In the genomic region with DNA sequence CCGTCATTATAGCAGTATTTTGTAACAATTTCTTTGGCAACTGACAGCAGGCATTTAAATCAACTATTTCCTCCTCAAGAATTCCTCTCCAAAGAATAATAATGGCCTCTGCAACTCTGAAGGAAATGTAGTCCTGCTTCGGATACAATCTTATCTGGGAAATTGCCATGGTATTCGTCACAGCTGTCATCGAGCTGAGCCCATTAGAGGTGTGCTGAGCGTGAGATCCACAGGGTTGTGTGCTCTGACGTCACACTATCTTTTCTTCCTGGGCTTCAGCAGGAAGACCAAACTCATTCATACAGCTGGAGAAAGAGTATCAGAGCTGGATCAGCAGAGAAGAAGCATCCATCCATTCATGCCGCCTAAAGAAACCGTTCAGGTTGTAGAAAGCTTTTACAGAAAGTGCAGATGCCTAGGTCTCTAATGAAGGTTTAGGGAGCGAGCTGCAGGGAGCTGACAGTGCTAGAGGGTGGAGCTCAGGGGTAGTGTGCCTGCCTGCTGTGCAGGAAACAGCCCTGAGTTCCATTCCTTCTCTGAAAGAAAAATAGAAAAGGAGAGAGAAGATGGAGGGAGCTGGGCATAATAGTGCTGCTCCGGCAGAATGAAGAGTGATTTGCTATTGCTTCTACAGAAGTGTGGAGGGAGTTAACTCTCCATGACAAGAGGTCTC, we compare ENCODE assay signal across 20 mouse cellular contexts. TPM values are rescaled to one million over a fixed set of nuclear protein-coding genes. Genes with fewer than 3 reads are reported as not detected.
DNase-seq lines count a peak whose midpoint lies in the region; ATAC-seq and TF ChIP-seq lines count a peak whose summit lies in the region.
"Had no signal": no experiment of that assay in that cellular context is flagged by ENCODE, and none has a peak within 500 bp of the region (broad histone marks: within the 10 kb centered on the region; RNA-seq: fewer than 3 reads in every experiment).

No protein-coding gene starts in this region.

- H3K4me1 ChIP-seq in heart, embryonic 11.5 days (ENCODE audit: control insufficient read depth, insufficient read depth, low read length): peaks cover 19% of the 10 kb centered on the region
- no peaks in the 10 kb centered on the region for H3K4me1 ChIP-seq in kidney, adult 2 months (ENCODE audit: control insufficient read depth, insufficient read depth, low read length)
- H3K4me1 ChIP-seq in E14TG2a.4 (replicated peaks; ENCODE audit: low read depth, low read length): peaks cover 18% of the 10 kb centered on the region
- H3K4me1 ChIP-seq in forebrain, postnatal 0 days (ENCODE audit: insufficient read depth): no peaks in the 10 kb centered on the region
- H3K4me1 ChIP-seq: hindbrain, embryonic 12.5 days; limb, embryonic 15.5 days; midbrain, embryonic 15.5 days had no signal

- H3K9me3 ChIP-seq in heart, embryonic 11.5 days (replicated peaks; ENCODE audit: control insufficient read depth, low read length): no peaks in the 10 kb centered on the region
- H3K9me3 ChIP-seq in E14TG2a.4 (ENCODE audit: low read length): 0 out of 2 replicates have a peak, but pooled peaks cover 5% of the 10 kb centered on the region
- no peaks in the 10 kb centered on the region for H3K9me3 ChIP-seq in forebrain, postnatal 0 days (ENCODE audit: low read length)
- H3K9me3 ChIP-seq: hindbrain, embryonic 12.5 days; limb, embryonic 15.5 days; megakaryocyte, embryonic 14.5 days; midbrain, embryonic 15.5 days had no signal

- no peak for TF ChIP-seq POLR2A in kidney, adult 2 months (IDR thresholded peaks at IDR 0.05; ENCODE audit: low read depth, low read length)

- no peaks in the 10 kb centered on the region for H3K36me3 ChIP-seq in heart, embryonic 11.5 days (ENCODE audit: control insufficient read depth, insufficient read depth, low read length)
- H3K36me3 ChIP-seq in kidney, adult 2 months (ENCODE audit: control insufficient read depth, insufficient read depth, low read length): no peaks in the 10 kb centered on the region
- H3K36me3 ChIP-seq in E14TG2a.4 (ENCODE audit: insufficient read depth, low read length): no peaks in the 10 kb centered on the region
- H3K36me3 ChIP-seq in forebrain, postnatal 0 days (ENCODE audit: insufficient read depth): no peaks in the 10 kb centered on the region
- H3K36me3 ChIP-seq: hindbrain, embryonic 12.5 days; limb, embryonic 15.5 days; midbrain, embryonic 15.5 days had no signal

- peak overlapping the region; percentile 43 for H3K4me2 ChIP-seq in heart, embryonic 11.5 days
- H3K4me2 ChIP-seq in forebrain, postnatal 0 days (ENCODE audit: low read depth): no peak overlapping the region
- H3K4me2 ChIP-seq: hindbrain, embryonic 12.5 days; limb, embryonic 15.5 days; midbrain, embryonic 15.5 days had no signal

- H3K27ac ChIP-seq in heart, embryonic 11.5 days (ENCODE audit: low read depth, low read length): peak overlapping the region; percentile 65
- no peak overlapping the region for H3K27ac ChIP-seq in kidney, adult 2 months (ENCODE audit: insufficient read depth, low read depth, low read length)
- no peak overlapping the region for H3K27ac ChIP-seq in forebrain, postnatal 0 days (ENCODE audit: low read depth, low read length)
- H3K27ac ChIP-seq: hindbrain, embryonic 12.5 days; limb, embryonic 15.5 days; midbrain, embryonic 15.5 days had no signal

- no peak for TF ChIP-seq CTCF in kidney, adult 2 months (conservative IDR thresholded peaks at IDR 0.05; ENCODE audit: insufficient read depth, insufficient read length, low read depth, low read length)
- no peak for TF ChIP-seq CTCF in E14TG2a.4 (conservative IDR thresholded peaks at IDR 0.05; ENCODE audit: low read length)
- no peak for TF ChIP-seq CTCF in forebrain, postnatal 0 days (IDR thresholded peaks at IDR 0.05; ENCODE audit: low read depth)

- no peak overlapping the region for H3K4me3 ChIP-seq in heart, embryonic 11.5 days (ENCODE audit: low read depth, low read length)
- H3K4me3 ChIP-seq in kidney, adult 2 months (ENCODE audit: insufficient read depth, low read depth, low read length): no peak overlapping the region
- H3K4me3 ChIP-seq in E14TG2a.4 (replicated peaks; ENCODE audit: low read length): peak overlapping the region; percentile 37
- H3K4me3 ChIP-seq in forebrain, postnatal 0 days (ENCODE audit: low read depth, low read length): no peak overlapping the region
- H3K4me3 ChIP-seq: hindbrain, embryonic 12.5 days; limb, embryonic 15.5 days; megakaryocyte, embryonic 14.5 days; midbrain, embryonic 15.5 days; myocyte had no signal

- no peak for DNase-seq in heart, postnatal 4 days
- DNase-seq in kidney, adult 2 months: peak; percentile 4
- no peak for DNase-seq in kidney, adult 18-20 months
- DNase-seq in R1 (ENCODE audit: low read depth, low spot score): peak; percentile 22
- DNase-seq in forebrain, postnatal 0 days: no peak
- no peak for DNase-seq in spleen, postnatal 14 days (ENCODE audit: low spot score in 2 of 2)
- DNase-seq: adrenal gland, postnatal 10 days; B cell, adult 2 months; cerebellum, adult 9-11 months; gastrocnemius, postnatal 36 days; thymus, postnatal 4 days had no signal

- WGBS in heart, embryonic 11.5 days (ENCODE audit: insufficient replicate concordance): 13% methylated on average over 10 of the region's 10 CpGs
- WGBS in kidney, adult 2 months: 55% methylated on average over 10 of the region's 10 CpGs
- 61% methylated on average over 10 of the region's 10 CpGs for WGBS in forebrain, postnatal 0 days

- H3K9ac ChIP-seq in heart, embryonic 11.5 days (ENCODE audit: low read depth, low read length): no peak overlapping the region
- no peak overlapping the region for H3K9ac ChIP-seq in forebrain, postnatal 0 days
- H3K9ac ChIP-seq: hindbrain, embryonic 12.5 days; limb, embryonic 15.5 days; midbrain, embryonic 15.5 days had no signal

- peak; percentile 87 for ATAC-seq in heart, embryonic 11.5 days (replicated peaks; ENCODE audit: insufficient number of reproducible peaks, low FRiP score, low TSS enrichment)
- no peak for ATAC-seq in forebrain, postnatal 0 days
- ATAC-seq: activated CD4-positive, CD25-positive, alpha-beta regulatory T cell, adult 4 months; midbrain, embryonic 15.5 days had no signal

- H3K27me3 ChIP-seq in heart, embryonic 11.5 days (ENCODE audit: control insufficient read depth, insufficient read depth, low read length): no peaks in the 10 kb centered on the region
- no peaks in the 10 kb centered on the region for H3K27me3 ChIP-seq in kidney, adult 2 months (replicated peaks; ENCODE audit: control insufficient read depth, insufficient read depth, low read length)
- H3K27me3 ChIP-seq in E14TG2a.4 (ENCODE audit: insufficient read depth, low read length): peaks cover 25% of the 10 kb centered on the region; the same call in 1 of the 2 replicates
- no peaks in the 10 kb centered on the region for H3K27me3 ChIP-seq in forebrain, postnatal 0 days (ENCODE audit: insufficient read depth, low read length)
- H3K27me3 ChIP-seq: hindbrain, embryonic 12.5 days; limb, embryonic 15.5 days; megakaryocyte, embryonic 14.5 days; midbrain, embryonic 15.5 days had no signal

RNA-seq across cellular contexts. Expression of a gene that starts 25.2 kb away (rescaled TPM):
- polyA plus RNA-seq in heart, embryonic 11.5 days (2014; fragmentation: Nextera tagmentation; extraction: Ambion mirVana): 1.0 and 1.8 TPM in 2 replicates
- total RNA-seq in heart, postnatal 4 days (2021): 1 to 10 TPM; 2.0 to 8.7 TPM
- polyA plus RNA-seq in kidney, adult 2 months (2012; rRNA removed): not detected in 2 replicates
- 1.5 and 8.2 TPM in 2 replicates for total RNA-seq in forebrain, postnatal 0 days (2014; rRNA removed)
- 1.4 TPM in 1 of 2 replicates, not detected in the other for polyA plus RNA-seq in forebrain, postnatal 0 days (2015; fragmentation: Nextera tagmentation; extraction: Ambion mirVana)
- polyA plus RNA-seq: hindbrain, embryonic 12.5 days; midbrain, embryonic 15.5 days; small intestine, adult 2 months had no signal

RNA-seq across cellular contexts. Expression of a gene that starts 26.7 kb away (rescaled TPM):
- polyA plus RNA-seq in heart, embryonic 11.5 days (2014; fragmentation: Nextera tagmentation; extraction: Ambion mirVana): 93.1 and 97.9 TPM in 2 replicates
- 10 to 100 TPM; 43.5 to 48.8 TPM for total RNA-seq in heart, postnatal 4 days (2021)
- 12.3 and 16.5 TPM in 2 replicates for polyA plus RNA-seq in kidney, adult 2 months (2012; rRNA removed)
- total RNA-seq in forebrain, postnatal 0 days (2014; rRNA removed): 131 and 133 TPM in 2 replicates
- 104 and 114 TPM in 2 replicates for polyA plus RNA-seq in forebrain, postnatal 0 days (2015; fragmentation: Nextera tagmentation; extraction: Ambion mirVana)

RNA-seq across cellular contexts. Expression of a gene that starts 26.8 kb away (rescaled TPM):
- 51.9 and 52.1 TPM in 2 replicates for polyA plus RNA-seq in heart, embryonic 11.5 days (2014; fragmentation: Nextera tagmentation; extraction: Ambion mirVana)
- total RNA-seq in heart, postnatal 4 days (2021): 10 to 100 TPM; 11.7 to 14.6 TPM
- polyA plus RNA-seq in kidney, adult 2 months (2012; rRNA removed): 0.73 and 0.77 TPM in 2 replicates
- 3.7 and 4.2 TPM in 2 replicates for total RNA-seq in forebrain, postnatal 0 days (2014; rRNA removed)
- 4.4 and 7.0 TPM in 2 replicates for polyA plus RNA-seq in forebrain, postnatal 0 days (2015; fragmentation: Nextera tagmentation; extraction: Ambion mirVana)

Comparison
In these comparisons a context has a peak if more than half of its experiments do, and no peak if none do; other contexts are left out.
1. DNase-seq: peak in kidney, adult 2 months (single experiment) and R1 (single experiment); none in heart, postnatal 4 days (single experiment), kidney, adult 18-20 months (single experiment), forebrain, postnatal 0 days (single experiment) and spleen, postnatal 14 days (0 of 2).